8 mouse cellular contexts compared by ENCODE assay signal in genomic region chr15:63532337-63533055, GRCm38 (mm10).
DNase-seq lines count a peak whose midpoint lies in the region; ATAC-seq and TF ChIP-seq lines count a peak whose summit lies in the region.
"Had no signal": no experiment of that assay in that cellular context is flagged by ENCODE, and none has a peak within 500 bp of the region (broad histone marks: within the 10 kb centered on the region; RNA-seq: fewer than 3 reads in every experiment).

No protein-coding gene starts in this region.

- no peak for TF ChIP-seq CTCF in left cerebral cortex, adult 2 months (IDR thresholded peaks at IDR 0.05)

- peak overlapping the region; percentile 32 for H3K4me3 ChIP-seq in left cerebral cortex, adult 2 months
- H3K4me3 ChIP-seq in neural tube, embryonic 15.5 days (replicated peaks): peak overlapping the region; percentile 21
- no peak overlapping the region for H3K4me3 ChIP-seq in kidney, embryonic 15.5 days (replicated peaks)
- H3K4me3 ChIP-seq: limb, embryonic 15.5 days had no signal

- no peak overlapping the region for H3K27ac ChIP-seq in left cerebral cortex, adult 2 months
- peak overlapping the region; percentile 41; the same call in 1 of the 2 replicates for H3K27ac ChIP-seq in neural tube, embryonic 15.5 days (replicated peaks)
- H3K27ac ChIP-seq in kidney, embryonic 15.5 days: no peak overlapping the region
- H3K27ac ChIP-seq: limb, embryonic 15.5 days had no signal

- H3K9ac ChIP-seq in neural tube, embryonic 15.5 days (replicated peaks): no peak overlapping the region; the same call in 1 of the 2 replicates
- no peak overlapping the region for H3K9ac ChIP-seq in kidney, embryonic 15.5 days
- H3K9ac ChIP-seq: limb, embryonic 15.5 days had no signal

- 16% methylated on average over 12 of the region's 12 CpGs for WGBS in neural tube, embryonic 15.5 days
- WGBS in kidney, embryonic 15.5 days: 67% methylated on average over 12 of the region's 12 CpGs

- no peaks in the 10 kb centered on the region for H3K27me3 ChIP-seq in neural tube, embryonic 15.5 days (replicated peaks)
- H3K27me3 ChIP-seq in kidney, embryonic 15.5 days: no peaks in the 10 kb centered on the region
- H3K27me3 ChIP-seq: limb, embryonic 15.5 days had no signal

- H3K36me3 ChIP-seq in neural tube, embryonic 15.5 days: no peaks in the 10 kb centered on the region
- H3K36me3 ChIP-seq in kidney, embryonic 15.5 days: no peaks in the 10 kb centered on the region
- H3K36me3 ChIP-seq: limb, embryonic 15.5 days had no signal

- H3K4me2 ChIP-seq in neural tube, embryonic 15.5 days: peak overlapping the region; percentile 52
- no peak overlapping the region for H3K4me2 ChIP-seq in kidney, embryonic 15.5 days
- H3K4me2 ChIP-seq: limb, embryonic 15.5 days had no signal

- H3K9me3 ChIP-seq in neural tube, embryonic 15.5 days (replicated peaks): no peaks in the 10 kb centered on the region
- H3K9me3 ChIP-seq in kidney, embryonic 15.5 days (replicated peaks): no peaks in the 10 kb centered on the region
- H3K9me3 ChIP-seq: limb, embryonic 15.5 days had no signal

- peak; percentile 87 for ATAC-seq in neural tube, embryonic 15.5 days (ENCODE audit: low FRiP score)
- no peak for ATAC-seq in kidney, embryonic 15.5 days (replicated peaks; ENCODE audit: low FRiP score)
- no peak for ATAC-seq in erythroblast, adult 5-6 weeks (replicated peaks; ENCODE audit: low FRiP score, poor library complexity, severe bottlenecking)

- DNase-seq in embryo, embryonic 11 days: peak; percentile 27
- DNase-seq in frontal cortex, postnatal 10 days (ENCODE audit: low spot score in 2 of 2): peak; percentile 24 to 25
- DNase-seq in left cerebral cortex, adult 2 months (ENCODE audit: extremely low spot score in 1 of 2, low spot score in 2 of 2): peak; percentile 9 to 17
- DNase-seq in thymus, postnatal 36 days: no peak

- peaks cover 14% of the 10 kb centered on the region for H3K4me1 ChIP-seq in neural tube, embryonic 15.5 days
- H3K4me1 ChIP-seq in kidney, embryonic 15.5 days: no peaks in the 10 kb centered on the region
- H3K4me1 ChIP-seq: limb, embryonic 15.5 days had no signal

- intact Hi-C loops in left cerebral cortex, adult 2 months (cut with DNase I): no loop called here

Comparison
In these comparisons a context has a peak if more than half of its experiments do, and no peak if none do; other contexts are left out.
1. DNase-seq: peak in embryo, embryonic 11 days (single experiment), frontal cortex, postnatal 10 days (2 of 2) and left cerebral cortex, adult 2 months (2 of 2); none in thymus, postnatal 36 days (0 of 2).